Mouse (Mus musculus) heart, embryonic 11.5 days (tissue): Measurements from ENCODE around the gene Kcnj6. TPM values are rescaled to one million over a fixed set of nuclear protein-coding genes. Genes with fewer than 3 reads are reported as not detected.
A peak's percentile ranks its signal among the peaks of the same experiment; 100 is the strongest.

Source experiments
- ATAC-seq: fragments of 200-750 bp; cut with Nextera tagmentation; replicated peaks from 2 replicates; pipeline ENCODE4 v1.8.0; 2017; ENCODE audit warnings: moderate library complexity; ENCODE audit not compliant: insufficient number of reproducible peaks, low FRiP score, low TSS enrichment
- H3K27ac ChIP-seq: fragments of 300-500 bp; sonication (generic); 2 replicates; pipeline ENCODE4 v1.5.1; 2014; ENCODE audit warnings: mild to moderate bottlenecking, low read depth, low read length
- H3K27me3 ChIP-seq: fragments of 300-500 bp; sonication (generic); 2 replicates; pipeline ENCODE4 v1.6.1; 2014; ENCODE audit warnings: mild to moderate bottlenecking, low read length, mixed read lengths; ENCODE audit not compliant: control insufficient read depth, insufficient read depth
- H3K36me3 ChIP-seq: fragments of 300-500 bp; sonication (generic); 2 replicates; pipeline ENCODE4 v1.6.1; 2014; ENCODE audit warnings: mild to moderate bottlenecking, low read length, moderate library complexity, mixed read lengths; ENCODE audit not compliant: control insufficient read depth, insufficient read depth
- H3K4me1 ChIP-seq: fragments of 300-500 bp; sonication (generic); 2 replicates; pipeline ENCODE4 v1.6.1; 2014; ENCODE audit warnings: low read length; ENCODE audit not compliant: control insufficient read depth, insufficient read depth
- H3K4me2 ChIP-seq: fragments of 300-500 bp; sonication (generic); 2 replicates; pipeline ENCODE4 v1.6.1; 2014; ENCODE audit warnings: mild to moderate bottlenecking, moderate library complexity
- H3K4me3 ChIP-seq: fragments of 300-500 bp; sonication (generic); 2 replicates; pipeline ENCODE4 v1.5.1; 2014; ENCODE audit warnings: low read depth, low read length
- H3K9ac ChIP-seq: fragments of 300-500 bp; sonication (generic); 2 replicates; pipeline ENCODE4 v1.6.1; 2014; ENCODE audit warnings: mild to moderate bottlenecking, low read depth, low read length, moderate library complexity
- H3K9me3 ChIP-seq: fragments of 300-500 bp; sonication (generic); replicated peaks from 2 replicates; pipeline ENCODE4 v1.6.1; 2016; ENCODE audit warnings: low read length; ENCODE audit not compliant: control insufficient read depth
- WGBS: fragments of 180-500 bp; shearing (Covaris S2); extraction: QIAGEN DNeasy Blood & Tissue Kit; methylation state at CpG from one replicate; pipeline ENCODE4 v1.1.7; 2014; ENCODE audit not compliant: insufficient replicate concordance; 5-methylcytosine and 5-hydroxymethylcytosine counted together
- polyA plus RNA-seq: library from polyadenylated mRNA; unstranded; fragments of >200 nt; fragmentation: Nextera tagmentation; extraction: Ambion mirVana; gene quantifications from 2 replicates; pipeline ENCODE4 v1.2.1, GENCODE M21; 2014

Kcnj6 gene
- polyA plus RNA-seq, 1 experiment from 2014 or later, result 0.19 TPM

- Histone ChIP-seq H3K27me3 (no peaks in the 10 kb centered on the region), H3K4me1 (no peaks in the 10 kb centered on the region; the same call in 1 of the 2 replicates), H3K9ac (no peak overlapping the region), H3K4me3 (no peak overlapping the region), H3K9me3 (no peaks in the 10 kb centered on the region), H3K4me2 (peak overlapping the region; percentile 41), H3K36me3 (no peaks in the 10 kb centered on the region), H3K27ac (peak overlapping the region; percentile 88)
- ATAC-seq, result peak; percentile 33; the same call in 1 of the 2 replicates
- 21% methylated on average over 8 of the region's 8 CpGs for WGBS
Measured at GRCm38 (mm10) chr16:94765129-94765528, 232.4 kb downstream of the Kcnj6 start.

GRCm38 (mm10) chr16:94760732-94761131, 236.8 kb downstream of the Kcnj6 start:
- Histone ChIP-seq H3K9ac (no peak overlapping the region), H3K4me1 (no peaks in the 10 kb centered on the region), H3K4me3 (no peak overlapping the region), H3K4me2 (no peak overlapping the region), H3K36me3 (no peaks in the 10 kb centered on the region), H3K27ac (no peak overlapping the region), H3K27me3 (no peaks in the 10 kb centered on the region), H3K9me3 (no peaks in the 10 kb centered on the region)
- ATAC-seq, result 0 out of 2 replicates have a peak, but pooled peaks have one; percentile 52
- 46% methylated on average over 7 of the region's 11 CpGs for WGBS

GRCm38 (mm10) chr16:94759761-94760160, 237.7 kb downstream of the Kcnj6 start:
- Histone ChIP-seq H3K27me3 (no peaks in the 10 kb centered on the region), H3K4me3 (no peak overlapping the region), H3K9ac (no peak overlapping the region), H3K4me2 (no peak overlapping the region), H3K36me3 (no peaks in the 10 kb centered on the region), H3K9me3 (no peaks in the 10 kb centered on the region), H3K4me1 (no peaks in the 10 kb centered on the region), H3K27ac (no peak overlapping the region)
- no peak for ATAC-seq
- 85% methylated on average over 5 of the region's 5 CpGs for WGBS

GRCm38 (mm10) chr16:94758606-94759005, 238.9 kb downstream of the Kcnj6 start:
- H3K9me3 ChIP-seq, result no peaks in the 10 kb centered on the region
- no peak overlapping the region for H3K4me2 ChIP-seq
- H3K4me1 ChIP-seq, result no peaks in the 10 kb centered on the region
- WGBS, result 40% methylated on average over 3 of the region's 3 CpGs
- no peak overlapping the region for H3K27ac ChIP-seq
- H3K27me3 ChIP-seq, result no peaks in the 10 kb centered on the region
- no peaks in the 10 kb centered on the region for H3K36me3 ChIP-seq
- H3K9ac ChIP-seq, result no peak overlapping the region
- H3K4me3 ChIP-seq, result no peak overlapping the region
- ATAC-seq, result no peak

- Histone ChIP-seq H3K4me1 (no peaks in the 10 kb centered on the region), H3K27me3 (no peaks in the 10 kb centered on the region), H3K36me3 (no peaks in the 10 kb centered on the region), H3K9me3 (no peaks in the 10 kb centered on the region), H3K9ac (no peak overlapping the region), H3K27ac (no peak overlapping the region), H3K4me2 (no peak overlapping the region), H3K4me3 (no peak overlapping the region)
- 68% methylated on average over 6 of the region's 6 CpGs for WGBS
- no peak for ATAC-seq
Measured at GRCm38 (mm10) chr16:94756352-94756751, 241.1 kb downstream of the Kcnj6 start.

- H3K27ac ChIP-seq, result no peak overlapping the region
- no peak overlapping the region for H3K4me2 ChIP-seq
- H3K9ac ChIP-seq, result no peak overlapping the region
- H3K4me1 ChIP-seq, result no peaks in the 10 kb centered on the region
- H3K27me3 ChIP-seq, result no peaks in the 10 kb centered on the region
- no peak overlapping the region for H3K4me3 ChIP-seq
- H3K36me3 ChIP-seq, result no peaks in the 10 kb centered on the region
- H3K9me3 ChIP-seq, result no peaks in the 10 kb centered on the region
- 87% methylated on average over 1 of the region's 1 CpGs for whole genome bisulfite sequencing
- no peak for ATAC-seq
Measured at GRCm38 (mm10) chr16:94753453-94753852, 244.0 kb downstream of the Kcnj6 start.

- ATAC-seq, result no peak
- no peaks in the 10 kb centered on the region for H3K9me3 ChIP-seq
- no peaks in the 10 kb centered on the region for H3K4me1 ChIP-seq
- H3K4me2 ChIP-seq, result no peak overlapping the region
- no peak overlapping the region for H3K4me3 ChIP-seq
- H3K27me3 ChIP-seq, result no peaks in the 10 kb centered on the region
- no peak overlapping the region for H3K9ac ChIP-seq
- H3K27ac ChIP-seq, result no peak overlapping the region
- no peaks in the 10 kb centered on the region for H3K36me3 ChIP-seq
- 45% methylated on average over 10 of the region's 10 CpGs for WGBS
Measured at GRCm38 (mm10) chr16:94752781-94753180, 244.7 kb downstream of the Kcnj6 start.

- WGBS, result 82% methylated on average over 9 of the region's 9 CpGs
- no peak for ATAC-seq
- H3K4me3 ChIP-seq, result no peak overlapping the region
- H3K9me3 ChIP-seq, result no peaks in the 10 kb centered on the region
- no peak overlapping the region for H3K4me2 ChIP-seq
- H3K27ac ChIP-seq, result no peak overlapping the region
- H3K36me3 ChIP-seq, result no peaks in the 10 kb centered on the region
- H3K4me1 ChIP-seq, result peaks cover 5% of the 10 kb centered on the region; the same call in 1 of the 2 replicates
- H3K27me3 ChIP-seq, result no peaks in the 10 kb centered on the region
- no peak overlapping the region for H3K9ac ChIP-seq
Measured at GRCm38 (mm10) chr16:94745016-94745415, 252.5 kb downstream of the Kcnj6 start.

- no peak overlapping the region for H3K9ac ChIP-seq
- no peaks in the 10 kb centered on the region for H3K27me3 ChIP-seq
- no peaks in the 10 kb centered on the region for H3K9me3 ChIP-seq
- no peak for ATAC-seq
- WGBS, result 1% methylated on average over 11 of the region's 11 CpGs
- H3K36me3 ChIP-seq, result no peaks in the 10 kb centered on the region
- H3K4me3 ChIP-seq, result peak overlapping the region; percentile 18; the same call in 1 of the 2 replicates
- H3K4me2 ChIP-seq, result peak overlapping the region; percentile 43
- H3K27ac ChIP-seq, result no peak overlapping the region
- H3K4me1 ChIP-seq, result peaks cover 5% of the 10 kb centered on the region; the same call in 1 of the 2 replicates
Measured at GRCm38 (mm10) chr16:94743853-94744501, 253.5 kb downstream of the Kcnj6 start.
